Mouse (Mus musculus): ENCODE data around the gene Actr2. TPM values are rescaled to one million over a fixed set of nuclear protein-coding genes. Genes with fewer than 3 reads are reported as not detected.
"Not testable (repeated sequence)": the region's sequence is repeated elsewhere in the genome, so short reads cannot be mapped to it uniquely, and the experiment has no call there.

Actr2 gene
- total and polyA plus RNA-seq, 2 experiments from 2014 or later, result 70.4 to 193 TPM

DNA sequence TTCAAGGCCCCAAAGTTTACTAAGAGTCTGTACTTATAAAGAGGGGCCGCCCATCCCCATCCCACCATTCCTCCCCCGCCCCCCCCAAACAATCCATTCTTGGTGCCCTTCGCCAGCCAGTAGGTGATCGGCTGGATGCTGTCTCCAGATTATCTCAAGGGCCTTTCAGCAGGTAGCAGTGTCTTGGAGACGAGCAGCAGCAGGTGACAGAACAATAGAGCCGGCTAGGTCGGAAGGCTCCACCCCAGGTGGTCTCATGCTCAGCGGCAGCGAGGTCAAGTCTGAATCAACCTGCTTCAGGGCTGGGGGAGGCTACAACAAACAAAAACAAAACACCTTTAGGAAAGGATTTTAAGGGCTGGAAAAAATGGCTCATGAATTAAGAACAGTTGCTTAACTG is 32.7 kb upstream of the Actr2 start:
- Histone ChIP-seq H3K9ac (replicated peaks; ENCODE audit: low read length, poor library complexity, severe bottlenecking) (no peak overlapping the region), H3K27me3 (ENCODE audit: insufficient read depth, low read length) (no peaks in the 10 kb centered on the region), H3K27ac (ENCODE audit: low read depth, low read length) (no peak overlapping the region), H3K36me3 (ENCODE audit: insufficient read depth, low read length) (no peaks in the 10 kb centered on the region), H3K4me1 (ENCODE audit: insufficient read depth, low read length) (no peaks in the 10 kb centered on the region), H3K4me2 (ENCODE audit: low read depth, low read length, poor library complexity, severe bottlenecking) (no peak overlapping the region), H3K4me3 (ENCODE audit: low read depth, low read length) (no peak overlapping the region), H3K9me3 (ENCODE audit: low read length) (no peaks in the 10 kb centered on the region)
- TF ChIP-seq CTCF (IDR thresholded peaks at IDR 0.05), result no peak
- WGBS, result 33% methylated on average over 9 of the region's 9 CpGs
- DNase-seq (ENCODE audit: low spot score), result no peak
- ATAC-seq (ENCODE audit: low FRiP score), result no peak

GRCm38 (mm10) chr11:20144536-20145263 is 32.0 kb upstream of the Actr2 start:
- no peak for DNase-seq (ENCODE audit: low spot score)
- TF ChIP-seq CTCF (IDR thresholded peaks at IDR 0.05), result no peak
- Histone ChIP-seq H3K36me3 (ENCODE audit: insufficient read depth, low read length) (no peaks in the 10 kb centered on the region), H3K27me3 (ENCODE audit: insufficient read depth, low read length) (no peaks in the 10 kb centered on the region), H3K4me2 (ENCODE audit: low read depth, low read length, poor library complexity, severe bottlenecking) (no peak overlapping the region), H3K4me3 (ENCODE audit: low read depth, low read length) (no peak overlapping the region), H3K27ac (ENCODE audit: low read depth, low read length) (no peak overlapping the region), H3K9ac (replicated peaks; ENCODE audit: low read length, poor library complexity, severe bottlenecking) (no peak overlapping the region), H3K9me3 (ENCODE audit: low read length) (no peaks in the 10 kb centered on the region), H3K4me1 (ENCODE audit: insufficient read depth, low read length) (no peaks in the 10 kb centered on the region)
- no peak for ATAC-seq (ENCODE audit: low FRiP score)
- 88% methylated on average over 9 of the region's 9 CpGs for WGBS

- not testable (repeated sequence) for H3K9ac ChIP-seq (replicated peaks; ENCODE audit: low read length, poor library complexity, severe bottlenecking); H3K4me3 ChIP-seq (ENCODE audit: low read depth, low read length); H3K27ac ChIP-seq (ENCODE audit: low read depth, low read length); H3K4me1 ChIP-seq (ENCODE audit: insufficient read depth, low read length); ATAC-seq (ENCODE audit: low FRiP score); H3K27me3 ChIP-seq (ENCODE audit: insufficient read depth, low read length); H3K36me3 ChIP-seq (ENCODE audit: insufficient read depth, low read length); H3K4me2 ChIP-seq (ENCODE audit: low read depth, low read length, poor library complexity, severe bottlenecking); H3K9me3 ChIP-seq (ENCODE audit: low read length); DNase-seq (ENCODE audit: low spot score)
- 96% methylated on average over 4 of the region's 4 CpGs for WGBS
These were observed 31.0 kb upstream of the Actr2 start for GRCm38 (mm10) chr11:20143687-20144086.

DNA sequence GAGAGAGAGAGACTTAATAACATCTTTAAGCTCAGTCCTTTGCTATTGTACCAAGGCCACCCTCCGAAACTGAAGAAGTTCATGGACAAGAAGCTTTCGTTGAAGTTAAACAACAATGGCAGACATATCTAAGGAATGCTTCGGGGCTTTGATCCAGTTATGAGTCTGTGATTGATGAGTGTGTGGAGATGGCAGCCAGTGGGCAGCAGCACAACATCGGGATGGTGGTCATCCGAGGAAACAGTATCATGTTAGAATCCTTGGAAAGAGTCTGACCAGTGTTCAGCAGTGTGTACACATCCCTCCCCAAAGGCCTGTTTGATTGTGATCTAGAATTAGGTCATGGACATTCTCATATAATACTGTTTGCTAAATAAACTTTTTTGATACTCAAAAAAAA is 29.8 kb upstream of the Actr2 start:
- WGBS, result 94% methylated on average over 5 of the region's 5 CpGs
- no peak for TF ChIP-seq CTCF (IDR thresholded peaks at IDR 0.05)
- DNase-seq (ENCODE audit: low spot score) (no peak), ATAC-seq (ENCODE audit: low FRiP score) (no peak)
- Histone ChIP-seq H3K4me3 (ENCODE audit: low read depth, low read length) (no peak overlapping the region), H3K36me3 (ENCODE audit: insufficient read depth, low read length) (no peaks in the 10 kb centered on the region), H3K27me3 (ENCODE audit: insufficient read depth, low read length) (no peaks in the 10 kb centered on the region), H3K27ac (ENCODE audit: low read depth, low read length) (no peak overlapping the region), H3K9ac (replicated peaks; ENCODE audit: low read length, poor library complexity, severe bottlenecking) (no peak overlapping the region), H3K4me1 (ENCODE audit: insufficient read depth, low read length) (no peaks in the 10 kb centered on the region), H3K4me2 (ENCODE audit: low read depth, low read length, poor library complexity, severe bottlenecking) (no peak overlapping the region), H3K9me3 (ENCODE audit: low read length) (no peaks in the 10 kb centered on the region)

DNA sequence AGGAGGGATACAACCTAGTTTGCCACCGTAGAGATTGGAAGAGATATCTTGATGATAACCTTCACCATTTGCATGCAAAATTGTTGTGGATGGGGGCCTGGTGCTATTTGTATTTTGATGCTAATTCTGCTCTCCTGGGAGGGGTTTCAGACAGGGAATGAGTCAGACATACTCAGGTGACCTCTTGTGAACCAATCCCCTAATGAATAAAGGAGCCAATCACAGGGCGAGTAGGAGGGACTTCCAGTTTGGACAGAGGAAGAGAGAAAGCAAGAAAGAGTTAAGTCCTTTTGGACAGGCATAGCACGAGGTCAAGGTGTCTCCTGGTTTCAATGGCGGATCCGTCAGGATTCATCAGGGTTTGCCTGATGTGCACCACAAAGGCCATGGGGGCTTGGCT is 27.6 kb upstream of the Actr2 start:
- no peak for TF ChIP-seq CTCF (IDR thresholded peaks at IDR 0.05)
- Histone ChIP-seq H3K9me3 (ENCODE audit: low read length) (no peaks in the 10 kb centered on the region), H3K4me3 (ENCODE audit: low read depth, low read length) (no peak overlapping the region), H3K36me3 (ENCODE audit: insufficient read depth, low read length) (no peaks in the 10 kb centered on the region), H3K4me2 (ENCODE audit: low read depth, low read length, poor library complexity, severe bottlenecking) (no peak overlapping the region), H3K4me1 (ENCODE audit: insufficient read depth, low read length) (no peaks in the 10 kb centered on the region), H3K27me3 (ENCODE audit: insufficient read depth, low read length) (no peaks in the 10 kb centered on the region), H3K9ac (replicated peaks; ENCODE audit: low read length, poor library complexity, severe bottlenecking) (no peak overlapping the region), H3K27ac (ENCODE audit: low read depth, low read length) (no peak overlapping the region)
- WGBS, result 88% methylated on average over 5 of the region's 5 CpGs
- ATAC-seq (ENCODE audit: low FRiP score) (no peak), DNase-seq (ENCODE audit: low spot score) (no peak)

DNA sequence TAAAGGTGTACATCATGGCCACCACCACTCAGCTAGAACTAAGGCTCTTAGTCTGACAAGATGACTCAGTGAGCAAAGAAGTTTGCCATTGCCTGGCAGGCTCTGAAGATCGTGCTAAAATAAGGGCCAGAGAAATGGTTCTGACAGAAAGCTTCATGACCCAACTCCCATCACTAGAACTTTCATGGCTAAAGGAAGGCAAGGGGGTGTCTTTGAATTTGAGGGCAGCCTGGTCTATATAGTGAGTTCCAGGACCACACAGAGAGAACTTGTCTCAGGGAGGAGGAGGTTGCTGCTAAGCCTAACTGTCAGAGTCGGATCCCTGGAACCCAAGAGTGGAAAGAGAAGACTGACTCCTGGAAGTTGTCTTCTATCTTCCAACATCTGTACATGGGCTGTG is 27.0 kb upstream of the Actr2 start:
- Histone ChIP-seq H3K27ac (ENCODE audit: low read depth, low read length) (no peak overlapping the region), H3K9ac (replicated peaks; ENCODE audit: low read length, poor library complexity, severe bottlenecking) (no peak overlapping the region), H3K4me2 (ENCODE audit: low read depth, low read length, poor library complexity, severe bottlenecking) (no peak overlapping the region), H3K4me1 (ENCODE audit: insufficient read depth, low read length) (no peaks in the 10 kb centered on the region), H3K9me3 (ENCODE audit: low read length) (no peaks in the 10 kb centered on the region), H3K27me3 (ENCODE audit: insufficient read depth, low read length) (no peaks in the 10 kb centered on the region), H3K36me3 (ENCODE audit: insufficient read depth, low read length) (no peaks in the 10 kb centered on the region), H3K4me3 (ENCODE audit: low read depth, low read length) (no peak overlapping the region)
- no peak for TF ChIP-seq CTCF (IDR thresholded peaks at IDR 0.05)
- WGBS, result 95% methylated on average over 2 of the region's 2 CpGs
- ATAC-seq (ENCODE audit: low FRiP score) (no peak), DNase-seq (ENCODE audit: low spot score) (no peak)

Data from midbrain, postnatal 0 days (tissue).